Mouse (Mus musculus): Measurements from ENCODE around the gene Sap30.

DNA sequence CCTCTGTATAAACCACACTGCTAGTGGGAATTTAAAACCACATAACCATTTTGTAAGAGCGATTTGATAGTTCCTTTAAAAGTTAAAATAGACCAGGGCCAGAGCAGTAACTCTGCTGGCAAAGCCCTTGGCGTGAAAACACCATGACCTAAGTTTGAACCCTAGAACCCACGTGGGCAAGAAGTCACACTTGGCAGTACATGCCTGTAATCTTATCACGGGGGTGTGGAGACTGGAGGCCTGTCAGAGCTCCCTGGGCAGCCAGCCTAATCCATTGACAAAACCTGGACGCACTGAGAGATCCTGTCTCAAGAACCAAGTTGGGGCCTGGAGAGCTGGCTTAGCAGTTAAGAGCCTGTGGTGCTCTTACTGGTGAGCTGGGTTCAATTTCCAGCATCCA lies 19.0 kb downstream of the Sap30 start:
- TF ChIP-seq CTCF (IDR thresholded peaks at IDR 0.05; ENCODE audit: extremely low read depth, insufficient read length, insufficient replicate concordance, low read depth, low read length): no peak
- no peak for TF ChIP-seq POLR2A (IDR thresholded peaks at IDR 0.05; ENCODE audit: low read depth, low read length)
